Mouse (Mus musculus) heart, adult 11 months (tissue): ENCODE results near the gene Tha1.
A peak's percentile ranks its signal among the peaks of the same experiment; 100 is the strongest.

Experiments used
- DNase-seq: peaks from one replicate; pipeline ENCODE4 v3.0.0; 2022

Gene Tha1

GRCm38 (mm10) chr11:117880977-117881358 lies 7.7 kb upstream of the Tha1 start:
- no peak for DNase-seq

- no peak for DNase-seq
Measured at GRCm38 (mm10) chr11:117880336-117880976, 7.2 kb upstream of the Tha1 start.

- no peak for DNase-seq
Measured at GRCm38 (mm10) chr11:117879676-117880075, 6.4 kb upstream of the Tha1 start.

- no peak for DNase-seq
Measured at GRCm38 (mm10) chr11:117878892-117879291, 5.6 kb upstream of the Tha1 start.

- peak; percentile 94 for DNase-seq
Measured at GRCm38 (mm10) chr11:117877917-117878745, 4.8 kb upstream of the Tha1 start.

- no peak for DNase-seq
Measured at GRCm38 (mm10) chr11:117875681-117876080, 2.4 kb upstream of the Tha1 start.

GRCm38 (mm10) chr11:117874419-117874818 lies 1.1 kb upstream of the Tha1 start:
- no peak for DNase-seq

- peak; percentile 93 for DNase-seq
Measured at GRCm38 (mm10) chr11:117871911-117872584, 1.2 kb downstream of the Tha1 start.

- no peak for DNase-seq
Measured at GRCm38 (mm10) chr11:117871376-117871775, 1.9 kb downstream of the Tha1 start.

- peak; percentile 96 for DNase-seq
Measured at GRCm38 (mm10) chr11:117870688-117871365, 2.5 kb downstream of the Tha1 start.

- DNase-seq, result no peak
Measured at GRCm38 (mm10) chr11:117865988-117866387, 7.3 kb downstream of the Tha1 start.

- peak; percentile 92 for DNase-seq
Measured at GRCm38 (mm10) chr11:117864805-117865204, 8.5 kb downstream of the Tha1 start.

- no peak for DNase-seq
Measured at GRCm38 (mm10) chr11:117863174-117863856, 10.0 kb downstream of the Tha1 start.

- no peak for DNase-seq
Measured at GRCm38 (mm10) chr11:117860601-117861000, 12.7 kb downstream of the Tha1 start, which contains the start of gene Tmem235. TSS of gene Tmem235 (plus strand) at chr11:117860752.

- DNase-seq, result no peak
Measured at GRCm38 (mm10) chr11:117858392-117858791, 14.9 kb downstream of the Tha1 start.

GRCm38 (mm10) chr11:117857462-117857861 lies 15.8 kb downstream of the Tha1 start:
- no peak for DNase-seq

- DNase-seq, result no peak
Measured at GRCm38 (mm10) chr11:117855975-117856374, 17.3 kb downstream of the Tha1 start.

GRCm38 (mm10) chr11:117855360-117855759 lies 17.9 kb downstream of the Tha1 start:
- no peak for DNase-seq

- DNase-seq, result no peak
Measured at GRCm38 (mm10) chr11:117854241-117854640, 19.0 kb downstream of the Tha1 start.

- DNase-seq, result no peak
Measured at GRCm38 (mm10) chr11:117852875-117853274, 20.4 kb downstream of the Tha1 start.

- peak; percentile 99 for DNase-seq
Measured at GRCm38 (mm10) chr11:117848985-117849671, 24.2 kb downstream of the Tha1 start, which contains the start of gene Birc5. TSS of gene Birc5 (plus strand) at chr11:117849251.
